Mouse (Mus musculus) right cerebral cortex, postnatal 10 days (tissue): ENCODE results near the gene Ube2b.

Source experiments
- DNase-seq, 2 experiments: peaks; one replicate each; pipeline ENCODE4 v3.0.0; 2021; ENCODE audit warnings: low spot score in 2 of 2

Ube2b gene

DNA sequence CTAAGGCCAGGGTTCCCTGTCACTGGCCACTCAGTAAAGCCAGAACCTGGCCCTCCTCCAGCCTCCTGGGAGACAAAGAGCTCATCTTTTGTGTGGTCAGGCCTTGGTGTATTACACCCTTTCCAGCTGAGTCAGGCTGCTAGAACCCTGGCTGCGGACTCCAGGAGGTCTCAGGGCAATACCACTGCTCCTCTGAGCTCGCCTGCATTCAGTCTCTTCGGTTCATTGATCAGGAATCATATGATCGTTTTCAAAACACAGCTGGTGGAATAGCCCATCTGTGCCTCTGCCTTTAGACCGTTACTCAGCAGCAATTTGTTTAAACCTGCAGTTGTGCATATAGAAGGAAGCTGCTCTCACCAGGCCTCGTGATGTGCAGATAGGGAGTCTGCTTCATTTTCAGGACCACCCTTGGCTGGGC lies 63.2 kb downstream of the Ube2b start:
- DNase-seq, result no peak

DNA sequence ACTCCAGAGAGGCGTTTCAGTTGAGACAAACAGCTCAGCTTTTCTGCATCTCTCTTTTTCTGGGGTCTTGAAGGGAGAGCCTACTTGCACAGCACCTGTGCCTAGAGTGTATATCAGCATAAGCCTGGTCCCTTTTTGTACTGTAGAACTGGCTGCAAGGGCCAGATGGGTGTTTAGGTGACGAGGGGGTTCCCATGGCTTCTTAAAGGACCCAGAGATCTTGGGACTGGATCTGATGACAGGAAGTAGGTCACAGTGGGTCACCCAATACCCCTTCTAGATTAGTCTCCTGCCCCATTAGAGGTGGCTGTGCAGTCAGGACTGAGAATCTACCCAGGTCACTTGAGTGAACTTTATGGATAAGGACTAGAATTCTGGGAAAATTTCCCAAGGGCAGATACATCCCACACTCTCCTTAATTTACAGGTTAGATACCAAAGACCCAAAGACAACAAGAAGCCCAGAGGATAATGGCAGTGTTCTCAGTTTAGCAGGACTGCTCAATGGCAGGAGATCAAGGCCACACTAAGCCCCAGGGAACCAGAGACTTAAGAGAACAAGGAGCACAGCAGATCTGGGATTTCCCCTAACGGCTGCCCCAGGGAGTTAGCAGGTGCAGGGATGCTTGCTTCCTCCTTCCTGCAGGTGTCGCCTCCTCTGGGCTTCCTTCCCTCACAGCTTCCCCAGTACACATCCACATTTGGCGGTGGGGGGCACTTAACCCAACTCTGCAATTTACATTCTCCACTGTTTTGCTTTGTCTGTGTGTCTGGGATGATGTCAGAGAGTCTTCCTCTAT lies 64.7 kb downstream of the Ube2b start:
- DNase-seq, result no peak
